Mouse (Mus musculus) MEL (cell line): ENCODE measurements at regions not wholly inside any gene's neighbourhood (a gene's known extent, or its start where the extent isn't known, plus 50 kb on each side); places are given as distances from the start of the nearest gene placed in this dataset.

ENCODE experiments used
- KAT2A ChIP-seq: conservative IDR thresholded peaks from 2 replicates; pipeline ENCODE4 v1.6.1; 2012; ENCODE audit warnings: low read depth, low read length, improper control_type of control experiment, inconsistent platforms
- USF1 ChIP-seq: IDR thresholded peaks from 2 replicates; pipeline ENCODE4 v1.6.1; 2014; ENCODE audit warnings: low read depth, mild to moderate bottlenecking, inconsistent platforms, low read length, improper control_type of control experiment, moderate library complexity

GRCm38 (mm10) chr12:63552831-63553230 lies 921.7 kb downstream of the Fscb start:
- no peak for TF ChIP-seq KAT2A
- no peak for TF ChIP-seq USF1
